Mouse (Mus musculus): ENCODE results near the gene A230072I06Rik. TPM values are rescaled to one million over a fixed set of nuclear protein-coding genes. Genes with fewer than 3 reads are reported as not detected.

A230072I06Rik gene
- polyA plus RNA-seq (2015; fragmentation: Nextera tagmentation; extraction: Ambion mirVana) = not detected in 2 replicates

GRCm38 (mm10) chr8:12278663-12279312 is at the start of gene A230072I06Rik:
Gene A230072I06Rik, plus strand, starts transcription at chr8:12278819.
- H3K9ac ChIP-seq (replicated peaks; ENCODE audit: low read depth) = no peak within 1 kb of the TSS
- H3K27ac ChIP-seq (ENCODE audit: low read length) = no peak within 1 kb of the TSS
- WGBS = 54% methylated on average over 12 of the region's 12 CpGs
- no peaks in the 10 kb centered on the region for H3K36me3 ChIP-seq (ENCODE audit: insufficient read depth, low read length)
- no peak within 1 kb of the TSS for H3K4me2 ChIP-seq (replicated peaks; ENCODE audit: low read depth, low read length)
- peaks cover 7% of the 10 kb centered on the region for H3K4me1 ChIP-seq (ENCODE audit: insufficient read depth, low read depth, low read length)
- ATAC-seq (peak; percentile 46; the same call in 1 of the 2 replicates), DNase-seq (ENCODE audit: low spot score) (peak; percentile 67)
- H3K9me3 ChIP-seq (ENCODE audit: low read length) = no peaks in the 10 kb centered on the region
- TF ChIP-seq EP300 (IDR thresholded peaks at IDR 0.05) (no peak), CTCF (IDR thresholded peaks at IDR 0.05) (no peak)
- H3K27me3 ChIP-seq (replicated peaks; ENCODE audit: insufficient read depth, low read length) = no peaks in the 10 kb centered on the region
- H3K4me3 ChIP-seq (ENCODE audit: low read depth, low read length) = no peak within 1 kb of the TSS

DNA sequence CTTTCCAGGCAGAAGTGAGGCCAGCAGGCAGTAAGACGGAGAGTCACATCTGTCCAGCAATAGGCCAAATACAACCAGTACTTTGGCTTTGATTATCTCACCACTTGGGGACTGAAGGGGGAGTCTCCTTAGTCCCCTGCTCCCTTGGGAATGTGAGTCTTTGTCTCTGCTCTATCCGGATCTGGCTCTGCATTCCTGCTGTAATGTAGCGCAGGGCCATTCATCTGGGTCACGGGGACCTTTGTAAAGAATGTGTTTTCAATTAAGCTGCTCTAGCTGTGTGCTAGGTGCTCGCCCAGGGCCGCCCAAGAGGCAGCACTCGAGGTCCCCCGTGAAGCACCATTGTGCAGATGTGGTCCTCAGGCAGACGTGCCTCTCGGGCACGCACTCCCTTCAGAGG is 44.6 kb upstream of the A230072I06Rik start:
- no peak overlapping the region for H3K4me3 ChIP-seq (ENCODE audit: low read depth, low read length)
- no peaks in the 10 kb centered on the region for H3K4me1 ChIP-seq (ENCODE audit: insufficient read depth, low read depth, low read length)
- no peaks in the 10 kb centered on the region for H3K36me3 ChIP-seq (ENCODE audit: insufficient read depth, low read length)
- H3K9ac ChIP-seq (replicated peaks; ENCODE audit: low read depth) = no peak overlapping the region
- no peak for TF ChIP-seq EP300 (IDR thresholded peaks at IDR 0.05)
- TF ChIP-seq CTCF (IDR thresholded peaks at IDR 0.05) = no peak
- DNase-seq (ENCODE audit: low spot score) = no peak
- no peaks in the 10 kb centered on the region for H3K9me3 ChIP-seq (ENCODE audit: low read length)
- H3K4me2 ChIP-seq (replicated peaks; ENCODE audit: low read depth, low read length) = no peak overlapping the region
- no peak for ATAC-seq
- 47% methylated on average over 11 of the region's 11 CpGs for WGBS
- no peak overlapping the region for H3K27ac ChIP-seq (ENCODE audit: low read length)
- H3K27me3 ChIP-seq (replicated peaks; ENCODE audit: insufficient read depth, low read length) = no peaks in the 10 kb centered on the region

- Histone ChIP-seq H3K4me3 (ENCODE audit: low read depth, low read length) (no peak overlapping the region), H3K9ac (replicated peaks; ENCODE audit: low read depth) (no peak overlapping the region), H3K4me2 (replicated peaks; ENCODE audit: low read depth, low read length) (no peak overlapping the region), H3K4me1 (ENCODE audit: insufficient read depth, low read depth, low read length) (no peaks in the 10 kb centered on the region), H3K9me3 (ENCODE audit: low read length) (no peaks in the 10 kb centered on the region), H3K27me3 (replicated peaks; ENCODE audit: insufficient read depth, low read length) (no peaks in the 10 kb centered on the region), H3K27ac (ENCODE audit: low read length) (no peak overlapping the region), H3K36me3 (ENCODE audit: insufficient read depth, low read length) (no peaks in the 10 kb centered on the region)
- TF ChIP-seq EP300 (IDR thresholded peaks at IDR 0.05) = no peak
- TF ChIP-seq CTCF (IDR thresholded peaks at IDR 0.05) = no peak
- DNase-seq (ENCODE audit: low spot score) (no peak), ATAC-seq (no peak)
- WGBS = 77% methylated on average over 7 of the region's 7 CpGs
Measured at GRCm38 (mm10) chr8:12238775-12239174, 39.8 kb upstream of the A230072I06Rik start.

GRCm38 (mm10) chr8:12240143-12240542 is 38.5 kb upstream of the A230072I06Rik start:
- WGBS = 65% methylated on average over 9 of the region's 9 CpGs
- no peak overlapping the region for H3K4me3 ChIP-seq (ENCODE audit: low read depth, low read length)
- no peak overlapping the region for H3K9ac ChIP-seq (replicated peaks; ENCODE audit: low read depth)
- H3K36me3 ChIP-seq (ENCODE audit: insufficient read depth, low read length) = no peaks in the 10 kb centered on the region
- H3K4me2 ChIP-seq (replicated peaks; ENCODE audit: low read depth, low read length) = no peak overlapping the region
- DNase-seq (ENCODE audit: low spot score) = no peak
- no peak for TF ChIP-seq CTCF (IDR thresholded peaks at IDR 0.05)
- TF ChIP-seq EP300 (IDR thresholded peaks at IDR 0.05) = no peak
- H3K9me3 ChIP-seq (ENCODE audit: low read length) = no peaks in the 10 kb centered on the region
- H3K4me1 ChIP-seq (ENCODE audit: insufficient read depth, low read depth, low read length) = no peaks in the 10 kb centered on the region
- no peak overlapping the region for H3K27ac ChIP-seq (ENCODE audit: low read length)
- H3K27me3 ChIP-seq (replicated peaks; ENCODE audit: insufficient read depth, low read length) = no peaks in the 10 kb centered on the region
- ATAC-seq = no peak

DNA sequence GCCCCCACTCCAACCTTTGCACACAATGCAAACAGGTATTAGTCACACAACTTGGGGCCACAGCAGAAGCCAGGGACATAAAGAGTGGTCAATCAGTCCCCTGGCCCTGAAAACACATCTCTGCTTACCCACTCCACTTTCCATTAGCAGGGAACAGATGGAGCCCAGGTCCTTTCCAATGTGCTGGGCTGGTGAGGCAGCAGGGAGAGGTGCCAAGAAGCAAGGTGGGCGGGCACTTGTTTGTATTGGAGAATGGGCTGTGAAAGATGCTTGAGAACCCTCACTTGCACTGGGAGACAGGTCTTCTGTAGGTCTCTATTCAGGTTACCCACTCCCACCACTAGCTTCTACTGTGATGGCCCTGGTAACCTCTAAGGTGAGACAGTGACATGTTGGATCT is 34.9 kb upstream of the A230072I06Rik start:
- Histone ChIP-seq H3K27me3 (replicated peaks; ENCODE audit: insufficient read depth, low read length) (no peaks in the 10 kb centered on the region), H3K4me2 (replicated peaks; ENCODE audit: low read depth, low read length) (no peak overlapping the region), H3K36me3 (ENCODE audit: insufficient read depth, low read length) (no peaks in the 10 kb centered on the region), H3K4me3 (ENCODE audit: low read depth, low read length) (no peak overlapping the region), H3K9ac (replicated peaks; ENCODE audit: low read depth) (no peak overlapping the region), H3K4me1 (ENCODE audit: insufficient read depth, low read depth, low read length) (no peaks in the 10 kb centered on the region), H3K9me3 (ENCODE audit: low read length) (no peaks in the 10 kb centered on the region), H3K27ac (ENCODE audit: low read length) (no peak overlapping the region)
- WGBS = 65% methylated on average over 1 of the region's 1 CpGs
- DNase-seq (ENCODE audit: low spot score) (no peak), ATAC-seq (no peak)
- TF ChIP-seq EP300 (IDR thresholded peaks at IDR 0.05) = no peak
- TF ChIP-seq CTCF (IDR thresholded peaks at IDR 0.05) = no peak

DNA sequence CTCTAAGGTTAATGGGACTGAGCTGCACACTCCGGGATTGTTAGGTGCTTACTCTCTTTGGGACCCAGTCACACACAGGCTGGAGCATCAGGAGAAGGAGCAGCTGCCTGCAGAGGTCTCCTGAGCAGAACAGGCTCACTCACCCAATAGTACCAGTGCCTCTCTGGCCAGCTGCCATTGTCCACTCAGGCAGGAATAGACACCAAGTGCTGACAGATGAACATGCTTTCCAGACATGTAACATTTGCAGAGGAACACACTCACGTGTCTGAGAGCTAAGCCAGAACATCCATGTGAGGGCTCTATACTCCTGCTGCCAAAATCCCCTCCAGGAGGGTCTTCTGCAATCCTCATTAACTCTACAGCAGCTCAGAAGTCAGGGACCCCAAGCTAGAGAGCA is 18.7 kb upstream of the A230072I06Rik start:
- DNase-seq (ENCODE audit: low spot score) = peak; percentile 12
- no peak overlapping the region for H3K27ac ChIP-seq (ENCODE audit: low read length)
- TF ChIP-seq CTCF (IDR thresholded peaks at IDR 0.05) (no peak), EP300 (IDR thresholded peaks at IDR 0.05) (no peak)
- no peaks in the 10 kb centered on the region for H3K36me3 ChIP-seq (ENCODE audit: insufficient read depth, low read length)
- ATAC-seq = no peak; the same call in 1 of the 2 replicates
- H3K4me3 ChIP-seq (ENCODE audit: low read depth, low read length) = no peak overlapping the region
- H3K4me1 ChIP-seq (ENCODE audit: insufficient read depth, low read depth, low read length) = no peaks in the 10 kb centered on the region
- WGBS = 58% methylated on average over 2 of the region's 2 CpGs
- no peak overlapping the region for H3K4me2 ChIP-seq (replicated peaks; ENCODE audit: low read depth, low read length)
- no peaks in the 10 kb centered on the region for H3K27me3 ChIP-seq (replicated peaks; ENCODE audit: insufficient read depth, low read length)
- no peaks in the 10 kb centered on the region for H3K9me3 ChIP-seq (ENCODE audit: low read length)
- no peak overlapping the region for H3K9ac ChIP-seq (replicated peaks; ENCODE audit: low read depth)

Measured in lung, postnatal 0 days (tissue).